ENCODE assay signal across 9 mouse cellular contexts in genomic region chr8:111439189-111439588, GRCm38 (mm10). TPM values are rescaled to one million over a fixed set of nuclear protein-coding genes. Genes with fewer than 3 reads are reported as not detected.
A peak's percentile ranks its signal among the peaks of the same experiment; 100 is the strongest.
DNase-seq lines count a peak whose midpoint lies in the region; ATAC-seq and TF ChIP-seq lines count a peak whose summit lies in the region.
"Had no signal": no experiment of that assay in that cellular context is flagged by ENCODE, and none has a peak within 500 bp of the region (broad histone marks: within the 10 kb centered on the region; RNA-seq: fewer than 3 reads in every experiment).

No protein-coding gene starts in this region.

- peak; percentile 51 for DNase-seq in midbrain, embryonic 10.5 days (ENCODE audit: low spot score)
- peak; percentile 77 for DNase-seq in cerebellum, adult 11 months
- DNase-seq in frontal cortex, postnatal 14 days (ENCODE audit: low spot score in 2 of 2) = peak; percentile 60 to 80
- DNase-seq in kidney, adult 2 months = peak; percentile 86
- DNase-seq in left cerebral cortex, postnatal 36 days (ENCODE audit: low spot score in 2 of 2) = peak; percentile 71 to 72
- peak; percentile 75 for DNase-seq in neural tube, embryonic 11.5 days (ENCODE audit: low spot score)
- peak; percentile 43 for DNase-seq in testis, postnatal 14 days (ENCODE audit: low spot score)

- no peak overlapping the region for H3K4me2 ChIP-seq in midbrain, embryonic 15.5 days
- H3K4me2 ChIP-seq in neural tube, embryonic 11.5 days (ENCODE audit: low read depth) = no peak overlapping the region

- no peak for ATAC-seq in midbrain, embryonic 15.5 days (replicated peaks)
- ATAC-seq in neural tube, embryonic 11.5 days (ENCODE audit: insufficient read depth, low FRiP score, low TSS enrichment) = no peak

- no peaks in the 10 kb centered on the region for H3K27me3 ChIP-seq in midbrain, embryonic 10.5 days (ENCODE audit: low read depth, poor library complexity, severe bottlenecking)
- no peaks in the 10 kb centered on the region for H3K27me3 ChIP-seq in midbrain, embryonic 15.5 days (replicated peaks)
- no peaks in the 10 kb centered on the region for H3K27me3 ChIP-seq in kidney, adult 2 months (replicated peaks; ENCODE audit: control insufficient read depth, insufficient read depth, low read length)
- H3K27me3 ChIP-seq in neural tube, embryonic 11.5 days (ENCODE audit: control insufficient read depth, insufficient read depth, low read length) = no peaks in the 10 kb centered on the region

- no peak for TF ChIP-seq POLR2A in kidney, adult 2 months (IDR thresholded peaks at IDR 0.05; ENCODE audit: low read depth, low read length)

- H3K4me3 ChIP-seq in midbrain, embryonic 10.5 days = no peak overlapping the region
- H3K4me3 ChIP-seq in midbrain, embryonic 15.5 days = no peak overlapping the region
- H3K4me3 ChIP-seq in kidney, adult 2 months (ENCODE audit: insufficient read depth, low read depth, low read length) = no peak overlapping the region
- H3K4me3 ChIP-seq in neural tube, embryonic 11.5 days (ENCODE audit: low read depth, low read length) = no peak overlapping the region
- H3K4me3 ChIP-seq: erythroblast, embryonic 14.5 days had no signal

- no peak overlapping the region for H3K9ac ChIP-seq in midbrain, embryonic 15.5 days
- no peak overlapping the region for H3K9ac ChIP-seq in neural tube, embryonic 11.5 days (ENCODE audit: low read length)

- intact Hi-C loops in left cerebral cortex, postnatal 36 days (cut with DNase I) = loop anchor here (1.0 kb wide), 1 partner anchor 96 kb away; no protein-coding TSS in a partner anchor

- H3K27ac ChIP-seq in midbrain, embryonic 10.5 days (replicated peaks) = no peak overlapping the region
- no peak overlapping the region for H3K27ac ChIP-seq in midbrain, embryonic 15.5 days
- no peak overlapping the region for H3K27ac ChIP-seq in kidney, adult 2 months (ENCODE audit: insufficient read depth, low read depth, low read length)
- no peak overlapping the region for H3K27ac ChIP-seq in neural tube, embryonic 11.5 days (ENCODE audit: low read depth, low read length)

- TF ChIP-seq CTCF in kidney, adult 2 months (conservative IDR thresholded peaks at IDR 0.05; ENCODE audit: insufficient read depth, insufficient read length, low read depth, low read length) = peak; percentile 75

- H3K9me3 ChIP-seq in midbrain, embryonic 10.5 days (replicated peaks) = no peaks in the 10 kb centered on the region
- no peaks in the 10 kb centered on the region for H3K9me3 ChIP-seq in midbrain, embryonic 15.5 days
- no peaks in the 10 kb centered on the region for H3K9me3 ChIP-seq in neural tube, embryonic 11.5 days (ENCODE audit: control insufficient read depth, low read length)

- no peaks in the 10 kb centered on the region for H3K4me1 ChIP-seq in midbrain, embryonic 10.5 days
- H3K4me1 ChIP-seq in midbrain, embryonic 15.5 days = no peaks in the 10 kb centered on the region
- peaks cover 15% of the 10 kb centered on the region; the same call in 1 of the 2 replicates for H3K4me1 ChIP-seq in kidney, adult 2 months (ENCODE audit: control insufficient read depth, insufficient read depth, low read length)
- no peaks in the 10 kb centered on the region for H3K4me1 ChIP-seq in neural tube, embryonic 11.5 days (ENCODE audit: control insufficient read depth, insufficient read depth, low read length)

- H3K36me3 ChIP-seq in midbrain, embryonic 10.5 days = no peaks in the 10 kb centered on the region
- H3K36me3 ChIP-seq in midbrain, embryonic 15.5 days (replicated peaks) = no peaks in the 10 kb centered on the region
- H3K36me3 ChIP-seq in kidney, adult 2 months (ENCODE audit: control insufficient read depth, insufficient read depth, low read length) = no peaks in the 10 kb centered on the region
- no peaks in the 10 kb centered on the region for H3K36me3 ChIP-seq in neural tube, embryonic 11.5 days (ENCODE audit: control insufficient read depth, insufficient read depth, low read length)

- WGBS in midbrain, embryonic 10.5 days = 31% methylated on average over 9 of the region's 9 CpGs
- 25% methylated on average over 9 of the region's 9 CpGs for WGBS in midbrain, embryonic 15.5 days
- WGBS in kidney, adult 2 months = 8% methylated on average over 9 of the region's 9 CpGs
- 29% methylated on average over 9 of the region's 9 CpGs for WGBS in neural tube, embryonic 11.5 days

RNA-seq across cellular contexts. Expression of gene Fa2h, which starts 45.6 kb away (rescaled TPM):
- 0.07 TPM in 1 of 2 replicates, not detected in the other for polyA plus RNA-seq in midbrain, embryonic 10.5 days (2016; fragmentation: Nextera tagmentation; extraction: Ambion mirVana)
- 0.10 and 0.11 TPM in 2 replicates for polyA plus RNA-seq in midbrain, embryonic 15.5 days (2015; fragmentation: Nextera tagmentation; extraction: Ambion mirVana)
- 15.3 and 21.0 TPM in 2 replicates for polyA plus RNA-seq in kidney, adult 2 months (2012; rRNA removed)
- 10 to 100 TPM; 20.4 to 31.0 TPM for total RNA-seq in left cerebral cortex, postnatal 36 days (2021)
- polyA plus RNA-seq in neural tube, embryonic 11.5 days (2014; fragmentation: Nextera tagmentation; extraction: Ambion mirVana) = not detected in 2 replicates
- polyA plus RNA-seq: erythroblast, embryonic 14.5 days had no signal

Comparison
In these comparisons a context has a peak if more than half of its experiments do, and no peak if none do; other contexts are left out.
1. RNA of gene Fa2h, which starts 45.6 kb away (polyA plus RNA-seq): 15.3 to 21.0 TPM in kidney, adult 2 months; 0.10 to 0.11 TPM in midbrain, embryonic 15.5 days, 0.07 TPM in midbrain, embryonic 10.5 days and not detected in neural tube, embryonic 11.5 days; every median in the first group is over 10 times any median in the second.
2. Peak in every context shown above with its lines, with median percentiles within 50 percentile points of each other: DNase-seq.